Mouse (Mus musculus) neural tube, embryonic 14.5 days (tissue): ENCODE data around the gene Snn. TPM values are rescaled to one million over a fixed set of nuclear protein-coding genes. Genes with fewer than 3 reads are reported as not detected.

Experiments
- ATAC-seq: fragments of 200-750 bp; cut with Nextera tagmentation; 2 replicates; pipeline ENCODE4 v1.8.0; 2017; ENCODE audit warnings: low read depth, mild to moderate bottlenecking, moderate TSS enrichment, moderate library complexity
- H3K27ac ChIP-seq: fragments of 300-500 bp; sonication (generic); 2 replicates; pipeline ENCODE4 v1.5.1; 2014; ENCODE audit warnings: low read depth, mild to moderate bottlenecking, control low read depth, low read length, moderate library complexity, mixed read lengths
- H3K27me3 ChIP-seq: fragments of 300-500 bp; sonication (generic); 2 replicates; pipeline ENCODE4 v1.6.1; 2014; ENCODE audit warnings: low read length; ENCODE audit not compliant: control insufficient read depth, insufficient read depth
- H3K36me3 ChIP-seq: fragments of 300-500 bp; sonication (generic); 2 replicates; pipeline ENCODE4 v1.6.1; 2014; ENCODE audit warnings: low read length, mixed read lengths; ENCODE audit not compliant: control insufficient read depth, insufficient read depth
- H3K4me1 ChIP-seq: fragments of 300-500 bp; sonication (generic); 2 replicates; pipeline ENCODE4 v1.6.1; 2014; ENCODE audit warnings: low read length; ENCODE audit not compliant: control insufficient read depth, insufficient read depth
- H3K4me2 ChIP-seq: fragments of 300-500 bp; sonication (generic); 2 replicates; pipeline ENCODE4 v1.6.1; 2014; ENCODE audit warnings: mild to moderate bottlenecking, low read depth, low read length, control low read depth
- H3K4me3 ChIP-seq: fragments of 300-500 bp; sonication (generic); 2 replicates; pipeline ENCODE4 v1.5.1; 2014; ENCODE audit warnings: low read depth, low read length, control low read depth, mixed read lengths
- H3K9ac ChIP-seq: fragments of 300-500 bp; sonication (generic); replicated peaks from 2 replicates; pipeline ENCODE4 v1.6.1; 2014; ENCODE audit warnings: low read depth, mild to moderate bottlenecking, control low read depth, low read length, mixed read lengths
- H3K9me3 ChIP-seq: fragments of 300-500 bp; sonication (generic); 2 replicates; pipeline ENCODE4 v1.6.1; 2016; ENCODE audit warnings: low read length; ENCODE audit not compliant: control insufficient read depth
- WGBS: fragments of 180-500 bp; shearing (Covaris S2); extraction: QIAGEN DNeasy Blood & Tissue Kit; methylation state at CpG from one replicate; pipeline ENCODE4 v1.1.7; 2014; 5-methylcytosine and 5-hydroxymethylcytosine counted together
- polyA plus RNA-seq: library from polyadenylated mRNA; unstranded; fragments of >200 nt; fragmentation: Nextera tagmentation; extraction: Ambion mirVana; gene quantifications from 2 replicates; pipeline ENCODE4 v1.2.1, GENCODE M21; 2014

The Snn gene
- polyA plus RNA-seq, 1 experiment from 2014 or later = 133 TPM

- no peaks in the 10 kb centered on the region for H3K9me3 ChIP-seq
- H3K27me3 ChIP-seq = no peaks in the 10 kb centered on the region
- no peak overlapping the region for H3K9ac ChIP-seq
- ATAC-seq = no peak
- 85% methylated on average over 6 of the region's 6 CpGs for WGBS
- H3K4me3 ChIP-seq = no peak overlapping the region
- H3K36me3 ChIP-seq = peaks cover 22% of the 10 kb centered on the region
- peak overlapping the region; percentile 64; the same call in 1 of the 2 replicates for H3K4me2 ChIP-seq
- no peak overlapping the region for H3K27ac ChIP-seq
- H3K4me1 ChIP-seq = peaks cover 38% of the 10 kb centered on the region
These were observed 8.5 kb downstream of the Snn start for GRCm38 (mm10) chr16:11069271-11069670.

DNA sequence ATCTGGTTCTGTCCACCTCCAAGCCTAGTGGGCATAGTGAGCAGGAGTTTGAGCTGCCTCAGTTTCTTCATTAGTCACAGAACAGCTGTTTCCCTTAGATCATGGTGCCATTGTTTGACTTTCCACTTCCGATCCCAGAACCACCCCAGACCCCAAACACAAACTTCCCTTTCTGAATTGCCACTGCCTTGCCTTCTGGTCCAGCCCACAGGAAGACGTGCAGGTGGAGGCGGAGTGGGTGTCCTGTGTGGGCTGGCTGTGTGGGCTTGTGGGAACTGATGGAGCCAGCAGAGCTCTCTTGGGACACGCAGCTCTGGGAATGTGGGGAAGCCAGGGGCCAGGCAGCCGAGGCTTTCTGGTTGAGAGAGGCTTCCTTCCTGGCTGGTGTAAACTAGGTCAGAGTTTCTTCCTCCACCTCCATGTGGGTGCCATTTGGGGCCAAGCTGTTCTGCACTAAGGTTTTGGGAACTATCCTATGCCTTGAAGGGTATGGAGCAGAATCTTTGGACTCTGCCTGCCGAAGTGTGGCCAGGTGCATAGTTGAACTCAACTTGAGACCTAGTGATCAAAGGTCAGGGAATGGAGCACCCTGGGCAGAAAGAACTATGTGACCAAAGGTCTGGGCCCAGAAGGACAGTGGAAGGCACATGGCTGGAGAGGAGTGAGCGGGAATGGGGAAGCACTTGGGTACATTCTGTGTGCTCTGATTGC lies 9.1 kb downstream of the Snn start:
- Histone ChIP-seq H3K4me1 (peaks cover 35% of the 10 kb centered on the region), H3K4me2 (no peak overlapping the region), H3K9ac (no peak overlapping the region), H3K27ac (no peak overlapping the region), H3K9me3 (no peaks in the 10 kb centered on the region), H3K4me3 (no peak overlapping the region), H3K36me3 (peaks cover 27% of the 10 kb centered on the region), H3K27me3 (no peaks in the 10 kb centered on the region)
- 77% methylated on average over 7 of the region's 7 CpGs for WGBS
- ATAC-seq = no peak

DNA sequence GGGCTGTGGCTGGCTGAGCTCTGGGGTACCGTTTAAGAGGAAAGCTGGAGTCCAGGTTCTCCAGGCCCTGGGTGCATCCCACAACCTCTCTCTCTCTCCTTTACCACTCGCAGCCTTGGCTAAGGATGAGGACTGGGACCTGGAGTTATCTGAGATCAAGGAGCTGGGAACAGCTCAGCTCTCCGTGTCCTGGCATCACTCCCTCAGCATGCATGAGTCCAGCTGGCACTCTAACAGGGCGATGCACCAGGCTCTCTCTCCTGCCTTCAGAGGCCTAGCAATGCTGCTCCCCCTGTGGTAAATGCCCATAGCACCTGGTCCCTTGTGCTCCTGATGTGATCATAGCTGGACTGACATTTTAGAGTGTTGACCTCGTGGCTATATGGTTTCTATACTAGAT lies 10.4 kb downstream of the Snn start:
- H3K4me1 ChIP-seq = peaks cover 34% of the 10 kb centered on the region

GRCm38 (mm10) chr16:11071887-11072286 lies 11.1 kb downstream of the Snn start:
- peaks cover 34% of the 10 kb centered on the region for H3K4me1 ChIP-seq
- 92% methylated on average over 4 of the region's 4 CpGs for WGBS
- no peak overlapping the region for H3K4me2 ChIP-seq

More for the DNA sequence above, 10.4 kb downstream of the Snn start:
- no peak for ATAC-seq
- no peaks in the 10 kb centered on the region for H3K27me3 ChIP-seq
- H3K9me3 ChIP-seq = no peaks in the 10 kb centered on the region
- peaks cover 33% of the 10 kb centered on the region for H3K36me3 ChIP-seq
- H3K4me2 ChIP-seq = no peak overlapping the region
- H3K27ac ChIP-seq = no peak overlapping the region
- 76% methylated on average over 5 of the region's 5 CpGs for WGBS
- no peak overlapping the region for H3K4me3 ChIP-seq
- H3K9ac ChIP-seq = no peak overlapping the region

DNA sequence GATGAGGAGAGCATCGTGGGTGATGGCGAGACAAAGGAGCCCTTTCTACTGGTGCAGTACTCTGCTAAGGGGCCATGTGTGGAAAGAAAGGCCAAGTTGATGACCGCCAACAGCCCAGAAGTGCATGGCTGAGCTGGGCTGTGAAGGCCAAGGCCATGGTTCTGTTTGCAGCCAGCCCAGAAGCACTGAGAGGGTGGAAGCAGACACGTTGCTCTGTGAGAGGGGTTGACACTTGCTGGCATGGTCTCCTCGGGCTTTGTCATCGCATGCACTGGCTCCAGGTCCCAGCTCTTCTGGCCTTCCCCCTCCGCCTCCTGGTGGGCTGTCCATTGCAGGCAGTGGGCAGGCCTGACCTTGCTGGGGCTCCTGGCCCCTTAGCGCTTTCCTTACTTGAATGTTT lies 11.7 kb downstream of the Snn start:
- H3K9ac ChIP-seq = no peak overlapping the region
- no peak overlapping the region for H3K4me3 ChIP-seq
- no peak overlapping the region for H3K27ac ChIP-seq
- no peaks in the 10 kb centered on the region for H3K27me3 ChIP-seq
- H3K9me3 ChIP-seq = no peaks in the 10 kb centered on the region
- ATAC-seq = no peak
- 86% methylated on average over 8 of the region's 8 CpGs for WGBS
- peaks cover 39% of the 10 kb centered on the region for H3K36me3 ChIP-seq
- H3K4me1 ChIP-seq = peaks cover 31% of the 10 kb centered on the region
- no peak overlapping the region for H3K4me2 ChIP-seq

More at GRCm38 (mm10) chr16:11071887-11072286, 11.1 kb downstream of the Snn start:
- Histone ChIP-seq H3K4me3 (no peak overlapping the region), H3K9ac (no peak overlapping the region), H3K27ac (no peak overlapping the region), H3K9me3 (no peaks in the 10 kb centered on the region), H3K27me3 (no peaks in the 10 kb centered on the region), H3K36me3 (peaks cover 39% of the 10 kb centered on the region)
- no peak for ATAC-seq

DNA sequence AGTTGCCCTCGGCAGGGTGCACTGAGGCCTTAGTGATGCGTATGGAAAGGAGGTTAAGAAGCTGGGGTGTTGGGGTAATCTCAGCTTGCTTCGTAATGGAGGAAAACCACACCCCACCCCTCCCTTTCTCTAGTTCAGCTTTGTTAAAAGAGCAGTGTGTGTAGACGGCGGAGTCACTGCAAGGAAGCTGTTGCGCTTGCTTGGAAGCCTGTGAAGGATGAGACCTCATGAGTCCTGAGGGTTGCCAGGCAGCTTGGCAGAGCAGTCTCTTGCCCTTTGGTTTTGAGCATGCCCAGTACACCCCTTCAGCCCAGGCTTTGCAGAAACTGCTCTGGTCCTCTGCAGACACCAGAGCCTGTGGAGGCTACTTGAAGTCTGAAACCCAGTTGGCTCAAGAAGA lies 12.3 kb downstream of the Snn start:
- Histone ChIP-seq H3K4me2 (no peak overlapping the region), H3K9ac (no peak overlapping the region), H3K27me3 (no peaks in the 10 kb centered on the region), H3K9me3 (no peaks in the 10 kb centered on the region), H3K4me1 (peaks cover 25% of the 10 kb centered on the region), H3K4me3 (no peak overlapping the region), H3K36me3 (peaks cover 40% of the 10 kb centered on the region), H3K27ac (no peak overlapping the region)
- ATAC-seq = no peak
- WGBS = 73% methylated on average over 6 of the region's 6 CpGs

DNA sequence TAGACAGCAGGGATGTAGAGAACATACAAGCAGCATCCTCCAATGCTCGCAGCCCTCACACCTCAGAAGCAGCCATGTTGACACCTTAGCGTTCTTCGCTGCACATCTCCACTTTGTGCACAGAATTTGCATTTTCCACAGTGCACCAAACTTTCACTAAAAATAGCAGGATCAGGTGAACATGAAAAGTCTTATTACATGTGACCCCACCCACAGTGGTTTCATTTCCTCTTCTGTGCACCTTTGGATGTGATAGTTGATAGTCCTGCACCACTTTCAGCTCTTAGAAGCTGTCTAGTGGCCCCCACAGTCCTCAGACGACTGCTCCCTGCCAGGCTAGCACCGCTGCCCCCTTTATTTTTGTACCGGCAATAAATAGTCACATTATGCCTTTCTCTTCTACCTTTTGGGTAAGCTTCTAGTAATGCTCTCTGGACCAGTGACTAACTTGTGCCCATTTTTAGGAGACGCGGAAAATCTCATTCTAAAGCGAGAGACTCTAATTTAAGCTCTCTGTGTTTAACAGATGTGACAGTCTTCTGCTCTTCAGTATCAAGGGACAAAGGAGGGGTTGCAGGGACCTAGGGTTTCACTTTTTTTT lies 17.0 kb downstream of the Snn start:
- H3K27ac ChIP-seq = no peak overlapping the region
- H3K27me3 ChIP-seq = no peaks in the 10 kb centered on the region
- no peaks in the 10 kb centered on the region; the same call in 1 of the 2 replicates for H3K4me1 ChIP-seq
- H3K4me3 ChIP-seq = no peak overlapping the region
- peaks cover 45% of the 10 kb centered on the region; the same call in 1 of the 2 replicates for H3K36me3 ChIP-seq
- no peak for ATAC-seq
- WGBS = 88% methylated on average over 9 of the region's 9 CpGs
- no peak overlapping the region for H3K9ac ChIP-seq
- no peak overlapping the region for H3K4me2 ChIP-seq
- no peaks in the 10 kb centered on the region for H3K9me3 ChIP-seq

- Histone ChIP-seq H3K4me3 (no peak overlapping the region), H3K9me3 (no peaks in the 10 kb centered on the region), H3K27ac (no peak overlapping the region), H3K4me1 (no peaks in the 10 kb centered on the region), H3K4me2 (no peak overlapping the region), H3K9ac (no peak overlapping the region), H3K36me3 (peaks cover 47% of the 10 kb centered on the region), H3K27me3 (no peaks in the 10 kb centered on the region)
- WGBS = 76% methylated on average over 3 of the region's 3 CpGs
- ATAC-seq = no peak
These were observed 17.6 kb downstream of the Snn start for GRCm38 (mm10) chr16:11078216-11078869.

GRCm38 (mm10) chr16:11084181-11084580 lies 23.4 kb downstream of the Snn start:
- no peaks in the 10 kb centered on the region for H3K27me3 ChIP-seq
- H3K27ac ChIP-seq = no peak overlapping the region
- no peak overlapping the region for H3K9ac ChIP-seq
- WGBS = 94% methylated on average over 8 of the region's 8 CpGs
- no peak overlapping the region for H3K4me3 ChIP-seq
- no peaks in the 10 kb centered on the region for H3K9me3 ChIP-seq
- no peaks in the 10 kb centered on the region for H3K4me1 ChIP-seq
- H3K36me3 ChIP-seq = peaks cover 30% of the 10 kb centered on the region
- no peak for ATAC-seq
- no peak overlapping the region for H3K4me2 ChIP-seq
